Mouse (Mus musculus) heart, postnatal 0 days (tissue): ENCODE measurements around the gene Dpp6. TPM values are rescaled to one million over a fixed set of nuclear protein-coding genes. Genes with fewer than 3 reads are reported as not detected.

Experiments used
- ATAC-seq: fragments of 200-750 bp; cut with Nextera tagmentation; 2 replicates; pipeline ENCODE4 v1.8.0; 2017; ENCODE audit warnings: low read depth, moderate number of reproducible peaks, moderate library complexity; ENCODE audit not compliant: insufficient read depth
- DNase-seq: peaks from one replicate; pipeline ENCODE4 v3.0.0-alpha.2; 2016; ENCODE audit warnings: low spot score
- H3K27ac ChIP-seq: fragments of 300-500 bp; sonication (generic); 2 replicates; pipeline ENCODE4 v1.5.1; 2014; ENCODE audit warnings: low read depth, mild to moderate bottlenecking
- H3K27me3 ChIP-seq: fragments of 300-500 bp; sonication (generic); 2 replicates; pipeline ENCODE4 v1.6.1; 2014; ENCODE audit warnings: low read length, mixed read lengths; ENCODE audit not compliant: control insufficient read depth, insufficient read depth
- H3K36me3 ChIP-seq: fragments of 300-500 bp; sonication (generic); replicated peaks from 2 replicates; pipeline ENCODE4 v1.6.1; 2014; ENCODE audit warnings: low read length, mixed read lengths; ENCODE audit not compliant: control insufficient read depth, insufficient read depth
- H3K4me1 ChIP-seq: fragments of 300-500 bp; sonication (generic); 2 replicates; pipeline ENCODE4 v1.6.1; 2014; ENCODE audit warnings: antibody characterized with exemption; ENCODE audit not compliant: control insufficient read depth, insufficient read depth
- H3K4me2 ChIP-seq: fragments of 300-500 bp; sonication (generic); 2 replicates; pipeline ENCODE4 v1.6.1; 2014; ENCODE audit warnings: low read depth, mild to moderate bottlenecking, low read length, moderate library complexity
- H3K4me3 ChIP-seq: fragments of 300-500 bp; sonication (generic); 2 replicates; pipeline ENCODE4 v1.5.1; 2014; ENCODE audit warnings: low read depth, low read length
- H3K9ac ChIP-seq: fragments of 300-500 bp; sonication (generic); replicated peaks from 2 replicates; pipeline ENCODE4 v1.6.1; 2014; ENCODE audit warnings: low read depth, low read length, mixed read lengths
- H3K9me3 ChIP-seq: fragments of 300-500 bp; sonication (generic); replicated peaks from 2 replicates; pipeline ENCODE4 v1.6.1; 2016; ENCODE audit warnings: low read length; ENCODE audit not compliant: control insufficient read depth
- CTCF ChIP-seq: IDR thresholded peaks from 2 replicates; pipeline ENCODE4 v1.5.1; 2016; ENCODE audit warnings: antibody characterized with exemption, control low read depth, low read depth
- EP300 ChIP-seq: IDR thresholded peaks from 2 replicates; pipeline ENCODE4 v1.6.1; 2016; ENCODE audit warnings: antibody characterized with exemption, low read depth
- WGBS: fragments of 180-500 bp; shearing (Covaris S2); extraction: QIAGEN DNeasy Blood & Tissue Kit; methylation state at CpG from one replicate; pipeline ENCODE4 v1.1.7; 2014; 5-methylcytosine and 5-hydroxymethylcytosine counted together
- polyA plus RNA-seq: library from polyadenylated mRNA; unstranded; fragments of >200 nt; fragmentation: Nextera tagmentation; extraction: Ambion mirVana; gene quantifications from 2 replicates; pipeline ENCODE4 v1.2.1, GENCODE M21; 2015
- total RNA-seq: library from RNA; depleted of rRNA; stranded (reverse); fragments of >200 nt; gene quantifications from 2 replicates; pipeline ENCODE4 v1.2.3, GENCODE M21; 2014; ENCODE audit warnings: low replicate concordance

The Dpp6 gene
- total and polyA plus RNA-seq, 2 experiments from 2014 or later: 0.05 TPM; not detected in 1

DNA sequence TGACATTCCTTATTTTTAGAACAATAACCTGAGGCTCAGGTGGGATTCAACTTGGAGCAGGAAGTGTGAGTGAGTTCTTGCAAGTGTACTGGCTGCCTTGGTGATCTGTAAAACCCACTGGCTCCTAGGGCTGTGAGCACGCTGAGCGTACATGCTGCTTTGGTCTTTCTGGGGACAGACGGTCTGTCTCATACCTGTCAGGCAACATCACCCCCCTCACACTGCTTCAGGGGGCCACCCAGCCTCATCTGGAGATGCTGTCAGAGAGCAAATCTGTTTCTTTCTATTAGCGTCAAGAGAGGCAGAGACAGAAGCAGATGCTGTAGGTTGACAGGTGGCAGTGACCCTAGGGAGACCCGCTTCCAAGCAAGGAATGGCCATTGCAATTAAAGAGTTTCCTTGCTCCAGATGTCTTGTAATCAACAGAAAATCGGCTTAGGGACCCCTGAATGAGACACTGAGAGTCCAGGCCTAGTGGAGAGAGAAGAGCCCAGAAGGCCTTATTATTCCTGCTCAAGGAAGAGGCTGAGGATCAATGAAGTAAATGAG lies 330.5 kb downstream of the Dpp6 start:
- H3K27me3 ChIP-seq: no peaks in the 10 kb centered on the region
- H3K9ac ChIP-seq: no peak overlapping the region
- H3K9me3 ChIP-seq: no peaks in the 10 kb centered on the region
- TF ChIP-seq CTCF: no peak
- no peak for TF ChIP-seq EP300
- DNase-seq: no peak
- no peak for ATAC-seq
- no peaks in the 10 kb centered on the region for H3K4me1 ChIP-seq
- no peak overlapping the region for H3K4me3 ChIP-seq
- no peak overlapping the region for H3K27ac ChIP-seq
- no peak overlapping the region for H3K4me2 ChIP-seq
- 74% methylated on average over 6 of the region's 6 CpGs for WGBS
- no peaks in the 10 kb centered on the region for H3K36me3 ChIP-seq

GRCm38 (mm10) chr5:27151017-27151416 lies 334.0 kb downstream of the Dpp6 start:
- Histone ChIP-seq H3K27ac (no peak overlapping the region), H3K4me3 (no peak overlapping the region), H3K27me3 (no peaks in the 10 kb centered on the region), H3K9ac (no peak overlapping the region), H3K9me3 (no peaks in the 10 kb centered on the region), H3K4me1 (no peaks in the 10 kb centered on the region), H3K4me2 (no peak overlapping the region), H3K36me3 (no peaks in the 10 kb centered on the region)
- WGBS: 59% methylated on average over 1 of the region's 1 CpGs
- no peak for ATAC-seq
- DNase-seq: no peak
- TF ChIP-seq CTCF: no peak
- TF ChIP-seq EP300: no peak

- TF ChIP-seq EP300 (no peak), CTCF (no peak)
- WGBS: 56% methylated on average over 3 of the region's 3 CpGs
- Histone ChIP-seq H3K9me3 (no peaks in the 10 kb centered on the region), H3K9ac (no peak overlapping the region), H3K4me2 (no peak overlapping the region), H3K27ac (no peak overlapping the region), H3K4me1 (no peaks in the 10 kb centered on the region), H3K4me3 (no peak overlapping the region), H3K27me3 (no peaks in the 10 kb centered on the region), H3K36me3 (no peaks in the 10 kb centered on the region)
- DNase-seq: no peak
- ATAC-seq: no peak
Observed at GRCm38 (mm10) chr5:27155671-27156070, 338.7 kb downstream of the Dpp6 start.

- Histone ChIP-seq H3K27me3 (no peaks in the 10 kb centered on the region), H3K9ac (no peak overlapping the region), H3K27ac (no peak overlapping the region), H3K4me2 (no peak overlapping the region), H3K36me3 (no peaks in the 10 kb centered on the region), H3K9me3 (no peaks in the 10 kb centered on the region), H3K4me3 (no peak overlapping the region), H3K4me1 (no peaks in the 10 kb centered on the region)
- WGBS: 52% methylated on average over 2 of the region's 2 CpGs
- ATAC-seq (no peak), DNase-seq (no peak)
- TF ChIP-seq EP300 (no peak), CTCF (no peak)
Observed at GRCm38 (mm10) chr5:27156366-27156765, 339.4 kb downstream of the Dpp6 start.

- H3K27me3 ChIP-seq: no peaks in the 10 kb centered on the region
- DNase-seq: no peak
- 47% methylated on average over 11 of the region's 11 CpGs for WGBS
- H3K4me1 ChIP-seq: no peaks in the 10 kb centered on the region
- no peaks in the 10 kb centered on the region for H3K9me3 ChIP-seq
- no peak overlapping the region for H3K4me3 ChIP-seq
- H3K27ac ChIP-seq: no peak overlapping the region
- H3K9ac ChIP-seq: no peak overlapping the region
- H3K4me2 ChIP-seq: no peak overlapping the region
- TF ChIP-seq CTCF: no peak
- TF ChIP-seq EP300: no peak
- no peaks in the 10 kb centered on the region for H3K36me3 ChIP-seq
- ATAC-seq: no peak
Observed at GRCm38 (mm10) chr5:27161122-27161645, 344.2 kb downstream of the Dpp6 start.

DNA sequence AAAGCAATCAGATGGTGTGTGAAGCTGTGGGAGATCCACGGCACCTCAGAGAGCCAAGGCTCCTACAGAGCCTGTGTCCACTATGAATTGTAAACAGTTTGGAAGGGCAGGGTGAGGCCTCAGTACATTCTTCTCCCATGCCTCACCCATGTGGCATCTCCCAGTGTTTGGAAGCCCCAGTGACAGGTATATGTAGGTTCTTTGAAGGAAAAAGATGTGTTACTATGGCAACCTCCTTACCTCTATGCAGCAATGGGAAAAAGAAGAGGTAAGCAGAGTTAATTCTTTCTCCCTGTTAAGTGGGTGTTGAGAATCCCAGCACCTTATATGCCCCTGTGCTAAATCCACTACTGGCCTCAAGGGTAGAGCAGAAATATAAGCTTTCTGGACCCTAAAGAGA lies 351.5 kb downstream of the Dpp6 start:
- no peak for TF ChIP-seq CTCF
- no peak for TF ChIP-seq EP300
- H3K27me3 ChIP-seq: no peaks in the 10 kb centered on the region
- no peak overlapping the region for H3K9ac ChIP-seq
- H3K4me2 ChIP-seq: no peak overlapping the region
- DNase-seq: no peak
- no peak overlapping the region for H3K4me3 ChIP-seq
- no peaks in the 10 kb centered on the region for H3K9me3 ChIP-seq
- WGBS: 86% methylated on average over 1 of the region's 1 CpGs
- no peak overlapping the region for H3K27ac ChIP-seq
- H3K4me1 ChIP-seq: no peaks in the 10 kb centered on the region
- no peak for ATAC-seq
- H3K36me3 ChIP-seq: no peaks in the 10 kb centered on the region
